Mouse (Mus musculus) 3134 (cell line): Measurements from ENCODE around the gene Armc7.
"Not testable (repeated sequence)": the region's sequence is repeated elsewhere in the genome, so short reads cannot be mapped to it uniquely, and the experiment has no call there.

ENCODE experiments used
- DNase-seq: peaks from one replicate; pipeline ENCODE4 v3.0.0-alpha.2; 2011; ENCODE audit warnings: low spot score; ENCODE audit not compliant: insufficient read length; ENCODE audit errors: extremely low read depth

Gene Armc7

GRCm38 (mm10) chr11:115453306-115453705, 22.2 kb upstream of the Armc7 start:
- DNase-seq: no peak

GRCm38 (mm10) chr11:115454822-115455221, 20.6 kb upstream of the Armc7 start:
- not testable (repeated sequence) for DNase-seq

- no peak for DNase-seq
Measured at GRCm38 (mm10) chr11:115455619-115456018, 19.8 kb upstream of the Armc7 start.

- no peak for DNase-seq
Measured at GRCm38 (mm10) chr11:115456182-115456581, 19.3 kb upstream of the Armc7 start.

GRCm38 (mm10) chr11:115457405-115457804, 18.1 kb upstream of the Armc7 start:
- DNase-seq: no peak

- DNase-seq: no peak
Measured at GRCm38 (mm10) chr11:115460976-115461375, 14.5 kb upstream of the Armc7 start.

- no peak for DNase-seq
Measured at GRCm38 (mm10) chr11:115461846-115462242, 13.6 kb upstream of the Armc7 start.

- DNase-seq: no peak
Measured at GRCm38 (mm10) chr11:115462243-115462891, 13.1 kb upstream of the Armc7 start, which contains the start of gene Slc16a5. Gene Slc16a5 (plus strand): TSS chr11:115462474.

- no peak for DNase-seq
Measured at GRCm38 (mm10) chr11:115463397-115463796, 12.1 kb upstream of the Armc7 start.

GRCm38 (mm10) chr11:115464851-115465250, 10.6 kb upstream of the Armc7 start:
- DNase-seq: no peak

- no peak for DNase-seq
Measured at GRCm38 (mm10) chr11:115467217-115467618, 8.2 kb upstream of the Armc7 start.

GRCm38 (mm10) chr11:115472183-115472582, 3.3 kb upstream of the Armc7 start:
- DNase-seq: no peak

- peak; percentile 67 for DNase-seq
Measured at GRCm38 (mm10) chr11:115473626-115474275, 1.7 kb upstream of the Armc7 start.

- DNase-seq: no peak
Measured at GRCm38 (mm10) chr11:115475758-115476237, 331 bp downstream of the Armc7 start.

- DNase-seq: not testable (repeated sequence)
Measured at GRCm38 (mm10) chr11:115476630-115477029, 1.2 kb downstream of the Armc7 start.

- DNase-seq: not testable (repeated sequence)
Measured at GRCm38 (mm10) chr11:115477388-115477787, 1.9 kb downstream of the Armc7 start.

- DNase-seq: no peak
Measured at GRCm38 (mm10) chr11:115478296-115478938, 3.0 kb downstream of the Armc7 start.

- no peak for DNase-seq
Measured at GRCm38 (mm10) chr11:115481553-115482259, 6.2 kb downstream of the Armc7 start.

GRCm38 (mm10) chr11:115483278-115483677, 7.8 kb downstream of the Armc7 start:
- no peak for DNase-seq

GRCm38 (mm10) chr11:115483726-115484125, 8.3 kb downstream of the Armc7 start:
- no peak for DNase-seq

- no peak for DNase-seq
Measured at GRCm38 (mm10) chr11:115485155-115485554, 9.7 kb downstream of the Armc7 start.
